Mouse (Mus musculus) limb, embryonic 13.5 days (tissue): ENCODE results near the gene Rem2. TPM values are rescaled to one million over a fixed set of nuclear protein-coding genes. Genes with fewer than 3 reads are reported as not detected.

ENCODE experiments used
- ATAC-seq: fragments of 200-750 bp; cut with Nextera tagmentation; 2 replicates; pipeline ENCODE4 v1.8.0; 2017; ENCODE audit warnings: low read depth, moderate number of reproducible peaks, moderate TSS enrichment; ENCODE audit not compliant: low FRiP score
- H3K27ac ChIP-seq: fragments of 300-500 bp; sonication (generic); 2 replicates; pipeline ENCODE4 v1.5.1; 2015; ENCODE audit warnings: inconsistent platforms, mild to moderate bottlenecking, moderate library complexity
- H3K27me3 ChIP-seq: fragments of 300-500 bp; sonication (generic); 2 replicates; pipeline ENCODE4 v1.6.1; 2015; ENCODE audit warnings: mild to moderate bottlenecking, inconsistent platforms
- H3K36me3 ChIP-seq: fragments of 300-500 bp; sonication (generic); 2 replicates; pipeline ENCODE4 v1.6.1; 2015; ENCODE audit warnings: inconsistent platforms, mild to moderate bottlenecking, moderate library complexity
- H3K4me1 ChIP-seq: fragments of 300-500 bp; sonication (generic); 2 replicates; pipeline ENCODE4 v1.6.1; 2015; ENCODE audit warnings: inconsistent platforms
- H3K4me2 ChIP-seq: fragments of 300-500 bp; sonication (generic); replicated peaks from 2 replicates; pipeline ENCODE4 v1.6.1; 2015; ENCODE audit warnings: inconsistent platforms, mild to moderate bottlenecking, moderate library complexity
- H3K4me3 ChIP-seq: fragments of 300-500 bp; sonication (generic); 2 replicates; pipeline ENCODE4 v1.5.1; 2015; ENCODE audit warnings: moderate library complexity, mild to moderate bottlenecking, inconsistent platforms
- H3K9ac ChIP-seq: fragments of 300-500 bp; sonication (generic); 2 replicates; pipeline ENCODE4 v1.6.1; 2015; ENCODE audit warnings: mild to moderate bottlenecking, inconsistent platforms
- H3K9me3 ChIP-seq: fragments of 300-500 bp; sonication (generic); 2 replicates; pipeline ENCODE4 v1.6.1; 2016; ENCODE audit warnings: inconsistent platforms
- WGBS: fragments of 180-500 bp; shearing (Covaris S2); methylation state at CpG from one replicate; pipeline ENCODE4 v1.1.7; 2015; 5-methylcytosine and 5-hydroxymethylcytosine counted together
- polyA plus RNA-seq: library from polyadenylated mRNA; unstranded; fragments of >200 nt; fragmentation: Nextera tagmentation; extraction: Ambion mirVana; gene quantifications from 2 replicates; pipeline ENCODE4 v1.2.1, GENCODE M21; 2015

Rem2 gene
- polyA plus RNA-seq, 1 experiment from 2014 or later, result 3.2 TPM

DNA sequence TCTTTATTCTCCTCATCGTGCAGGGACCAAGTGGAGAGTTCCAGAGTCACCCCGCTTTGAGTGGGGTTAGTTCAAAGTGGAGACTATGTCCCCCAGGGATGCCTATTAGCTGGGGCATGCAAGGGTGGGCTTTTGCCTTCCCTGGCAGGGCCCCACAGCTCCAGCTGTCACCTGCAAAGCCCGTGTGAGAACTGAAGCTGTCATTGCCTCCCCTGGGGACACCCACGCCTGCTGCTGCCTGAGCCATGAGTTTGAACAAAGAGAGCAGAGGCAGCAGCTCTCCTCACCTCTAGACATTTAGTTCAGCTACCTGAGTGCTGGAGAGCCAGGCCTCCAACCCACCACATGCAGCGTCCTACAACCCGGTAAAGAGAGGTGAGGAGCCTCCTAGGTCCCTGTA lies 4.8 kb downstream of the Rem2 start:
- no peak overlapping the region for H3K4me2 ChIP-seq
- H3K4me1 ChIP-seq, result peaks cover 14% of the 10 kb centered on the region
- no peaks in the 10 kb centered on the region for H3K36me3 ChIP-seq
- H3K9ac ChIP-seq, result no peak overlapping the region
- 61% methylated on average over 6 of the region's 6 CpGs for WGBS
- no peak overlapping the region for H3K4me3 ChIP-seq
- H3K27me3 ChIP-seq, result peaks cover 45% of the 10 kb centered on the region
- no peak overlapping the region for H3K27ac ChIP-seq
- no peaks in the 10 kb centered on the region for H3K9me3 ChIP-seq
- ATAC-seq, result no peak

DNA sequence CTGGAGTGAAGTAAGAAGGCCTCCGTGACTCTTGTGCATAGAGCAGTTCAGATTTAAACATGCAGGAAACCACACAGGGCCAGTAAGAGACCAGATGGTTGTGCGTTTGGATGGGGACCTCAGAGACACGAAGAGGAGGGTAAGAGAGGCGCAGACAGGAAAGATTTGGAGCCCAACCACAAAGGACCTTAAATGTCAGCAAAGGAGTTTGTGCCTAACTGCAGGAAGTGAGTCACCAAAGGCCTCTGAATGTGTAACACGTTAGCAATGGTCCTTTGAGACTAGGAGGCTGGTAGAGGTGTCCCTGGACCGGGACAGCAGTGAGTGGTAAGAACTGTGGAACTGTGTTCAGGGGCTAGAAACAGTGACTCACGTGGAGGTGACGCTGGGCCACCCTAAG lies 5.5 kb downstream of the Rem2 start:
- ATAC-seq, result no peak
- Histone ChIP-seq H3K36me3 (no peaks in the 10 kb centered on the region), H3K27me3 (peaks cover 42% of the 10 kb centered on the region), H3K27ac (no peak overlapping the region), H3K9me3 (no peaks in the 10 kb centered on the region), H3K4me1 (peaks cover 6% of the 10 kb centered on the region), H3K4me3 (no peak overlapping the region), H3K9ac (no peak overlapping the region), H3K4me2 (no peak overlapping the region)
- 77% methylated on average over 8 of the region's 8 CpGs for whole genome bisulfite sequencing

DNA sequence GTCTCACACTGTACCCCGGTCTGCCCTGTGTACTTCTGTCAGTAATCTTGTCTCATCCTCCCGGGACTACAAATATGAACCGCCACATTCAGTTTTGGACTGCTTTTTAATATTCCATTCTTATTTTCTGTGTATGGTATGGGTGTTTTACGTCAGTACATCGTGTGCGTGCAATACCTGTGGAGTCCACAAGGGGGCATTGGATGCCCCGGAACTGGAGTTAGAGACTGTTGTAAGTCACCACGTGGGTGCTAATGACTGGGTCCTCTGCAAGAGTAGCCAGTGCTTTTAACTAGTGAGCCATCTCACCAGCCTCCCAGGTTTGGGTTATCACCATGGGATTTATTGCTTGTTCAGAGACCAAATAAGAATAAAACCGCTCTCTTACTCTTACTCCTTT lies 6.6 kb downstream of the Rem2 start:
- Histone ChIP-seq H3K36me3 (no peaks in the 10 kb centered on the region), H3K9me3 (no peaks in the 10 kb centered on the region), H3K27ac (no peak overlapping the region), H3K4me1 (no peaks in the 10 kb centered on the region), H3K9ac (no peak overlapping the region), H3K27me3 (peaks cover 34% of the 10 kb centered on the region), H3K4me2 (no peak overlapping the region), H3K4me3 (no peak overlapping the region)
- 40% methylated on average over 9 of the region's 9 CpGs for WGBS
- ATAC-seq, result no peak

DNA sequence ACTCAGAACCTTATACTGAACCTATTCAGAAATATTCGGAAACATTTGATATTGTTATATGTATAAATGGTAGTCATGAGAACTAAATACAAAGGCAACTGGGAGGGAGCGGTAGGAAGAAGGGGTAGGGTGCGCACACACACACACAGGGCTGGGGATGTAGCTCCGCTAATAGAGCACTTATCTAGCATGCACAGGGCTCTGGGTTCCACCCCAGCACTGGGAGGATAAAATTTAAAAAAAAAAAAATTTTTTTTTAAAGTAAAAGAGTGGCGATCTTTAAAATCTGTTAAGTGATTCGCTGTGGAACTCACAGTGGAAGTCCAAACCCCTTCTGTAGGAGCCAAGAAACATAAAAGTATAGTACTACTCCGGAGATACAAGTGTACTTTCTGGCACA lies 10.0 kb downstream of the Rem2 start:
- no peak for ATAC-seq
- no peaks in the 10 kb centered on the region for H3K9me3 ChIP-seq
- no peaks in the 10 kb centered on the region for H3K4me1 ChIP-seq
- H3K36me3 ChIP-seq, result no peaks in the 10 kb centered on the region
- no peak overlapping the region for H3K27ac ChIP-seq
- 89% methylated on average over 7 of the region's 7 CpGs for WGBS
- H3K4me3 ChIP-seq, result no peak overlapping the region
- peaks cover under 1% of the 10 kb centered on the region; the same call in 1 of the 2 replicates for H3K27me3 ChIP-seq
- no peak overlapping the region for H3K4me2 ChIP-seq
- H3K9ac ChIP-seq, result no peak overlapping the region

DNA sequence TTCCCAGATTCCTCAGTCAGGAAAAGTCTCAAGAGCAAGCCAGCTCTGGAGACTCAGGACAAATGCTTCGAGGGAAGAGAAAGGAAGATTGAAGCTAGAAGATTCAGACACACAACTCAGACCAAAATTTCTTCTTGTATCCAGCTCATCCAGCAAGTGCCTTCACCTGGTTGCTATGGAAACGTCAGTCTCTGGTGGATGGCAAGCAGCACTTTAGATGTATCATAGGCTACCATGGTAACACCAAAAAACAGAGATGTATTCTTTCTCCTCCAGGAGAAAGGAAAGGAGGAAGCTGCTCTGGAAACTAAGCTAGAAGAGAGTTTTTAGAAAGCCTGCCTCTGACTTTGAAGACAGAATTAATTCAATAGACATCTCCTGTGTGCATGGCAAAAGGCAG lies 11.8 kb downstream of the Rem2 start:
- H3K4me1 ChIP-seq, result no peaks in the 10 kb centered on the region
- H3K9me3 ChIP-seq, result no peaks in the 10 kb centered on the region
- H3K4me2 ChIP-seq, result no peak overlapping the region
- no peak for ATAC-seq
- 73% methylated on average over 2 of the region's 2 CpGs for WGBS
- no peaks in the 10 kb centered on the region for H3K36me3 ChIP-seq
- H3K27me3 ChIP-seq, result no peaks in the 10 kb centered on the region
- no peak overlapping the region for H3K9ac ChIP-seq
- H3K27ac ChIP-seq, result no peak overlapping the region
- no peak overlapping the region for H3K4me3 ChIP-seq

DNA sequence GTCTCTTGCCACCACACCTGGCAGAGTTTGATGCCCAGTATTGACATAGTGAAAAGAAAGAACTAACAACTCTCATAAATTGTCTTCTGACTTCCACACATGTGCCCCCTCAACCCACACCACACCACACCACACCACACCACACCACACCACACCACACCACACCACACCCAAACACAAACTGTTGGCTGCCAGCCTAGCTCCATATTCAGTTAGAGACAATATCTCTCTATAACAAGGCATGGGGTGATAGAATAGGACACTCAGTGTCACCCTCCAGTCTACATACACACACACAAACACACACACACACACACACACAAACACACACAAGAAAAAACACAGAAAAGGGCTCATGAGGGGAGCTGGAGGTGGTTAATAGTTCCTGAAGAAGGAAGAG lies 12.4 kb downstream of the Rem2 start:
- no peaks in the 10 kb centered on the region for H3K27me3 ChIP-seq
- no peak overlapping the region for H3K9ac ChIP-seq
- H3K4me1 ChIP-seq, result no peaks in the 10 kb centered on the region
- H3K4me3 ChIP-seq, result no peak overlapping the region
- H3K27ac ChIP-seq, result no peak overlapping the region
- ATAC-seq, result no peak
- no peaks in the 10 kb centered on the region for H3K9me3 ChIP-seq
- H3K36me3 ChIP-seq, result no peaks in the 10 kb centered on the region
- H3K4me2 ChIP-seq, result no peak overlapping the region

DNA sequence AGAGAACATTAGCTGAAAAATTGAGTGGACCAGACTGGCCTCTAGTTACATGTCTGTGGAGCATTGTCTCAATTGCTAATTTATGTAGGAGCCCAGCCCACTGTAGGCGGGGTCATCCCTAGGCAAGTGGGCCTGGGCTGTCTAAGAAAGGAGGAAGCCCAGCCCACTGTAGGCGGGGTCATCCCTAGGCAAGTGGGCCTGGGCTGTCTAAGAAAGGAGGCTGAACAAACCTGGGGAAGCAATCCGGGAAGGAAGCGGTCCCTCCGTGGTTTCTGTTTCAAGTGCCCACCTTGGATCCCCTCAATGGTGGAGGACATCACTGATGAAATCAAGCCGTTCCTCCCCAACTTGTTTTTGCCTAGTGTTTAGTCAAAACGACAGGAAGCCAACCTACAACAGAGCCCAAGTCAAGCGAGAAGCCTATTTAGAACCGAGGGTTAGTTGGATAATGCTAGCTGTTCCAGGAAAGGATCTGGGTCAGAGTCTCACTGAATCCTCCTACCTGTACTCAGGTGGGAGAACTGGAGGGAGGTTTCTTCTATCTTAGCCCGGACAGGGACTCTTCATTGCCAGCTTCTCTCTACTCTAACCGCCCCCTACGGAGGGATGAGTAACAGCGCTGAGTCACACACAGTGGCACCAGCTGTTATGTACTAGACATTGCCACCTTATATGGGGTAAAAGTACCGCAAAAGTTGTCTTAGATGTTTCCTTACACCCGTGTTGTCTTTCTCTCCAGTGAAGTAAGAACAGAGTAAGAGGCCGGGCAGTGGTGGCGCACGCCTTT lies 16.6 kb downstream of the Rem2 start:
- Histone ChIP-seq H3K9ac (no peak overlapping the region), H3K4me2 (no peak overlapping the region), H3K9me3 (no peaks in the 10 kb centered on the region), H3K36me3 (no peaks in the 10 kb centered on the region), H3K27me3 (no peaks in the 10 kb centered on the region), H3K27ac (no peak overlapping the region), H3K4me1 (no peaks in the 10 kb centered on the region), H3K4me3 (no peak overlapping the region)
- ATAC-seq, result no peak
- 66% methylated on average over 18 of the region's 18 CpGs for WGBS

DNA sequence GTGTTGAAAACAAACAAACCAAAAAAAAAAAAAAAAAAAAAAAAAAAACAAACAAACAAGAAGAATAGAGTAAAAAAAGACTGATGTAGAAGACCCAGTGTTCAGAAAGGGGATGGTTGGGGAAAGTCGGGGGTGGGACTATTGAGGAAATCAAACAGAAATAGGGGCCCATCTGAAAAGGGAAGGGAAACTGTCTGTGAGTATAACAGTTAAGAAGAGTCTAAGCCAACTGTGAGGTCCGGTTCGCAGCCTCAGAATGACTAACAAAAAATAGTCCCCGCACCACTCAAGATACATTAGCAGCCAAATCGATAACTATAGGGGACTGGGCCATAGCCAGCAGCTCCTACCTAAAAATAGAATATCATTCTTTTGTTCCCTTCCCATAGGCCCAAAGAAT lies 17.3 kb downstream of the Rem2 start:
- Histone ChIP-seq H3K4me2 (no peak overlapping the region), H3K4me3 (no peak overlapping the region), H3K27me3 (no peaks in the 10 kb centered on the region), H3K27ac (no peak overlapping the region), H3K9me3 (no peaks in the 10 kb centered on the region), H3K4me1 (no peaks in the 10 kb centered on the region), H3K9ac (no peak overlapping the region), H3K36me3 (no peaks in the 10 kb centered on the region)
- no peak for ATAC-seq
- WGBS, result 96% methylated on average over 5 of the region's 5 CpGs

DNA sequence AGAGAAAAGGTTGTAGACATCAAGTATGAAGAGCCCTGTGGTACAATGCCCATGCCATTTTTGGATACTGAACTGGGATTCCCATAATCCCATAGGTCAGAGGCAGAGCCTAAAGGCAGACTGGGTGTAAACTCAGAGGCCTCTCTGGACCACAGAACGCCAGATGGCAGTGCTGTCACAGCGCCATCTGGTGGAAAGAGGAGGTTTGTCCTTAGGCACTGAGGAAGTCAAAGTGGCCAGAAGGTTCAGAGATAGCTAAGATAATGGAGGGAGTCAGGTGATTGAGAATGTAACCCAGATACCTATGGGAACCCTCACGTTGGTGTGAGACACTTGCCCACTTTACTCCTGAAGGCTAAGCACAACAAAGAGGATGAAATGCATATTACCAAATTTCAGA lies 18.3 kb downstream of the Rem2 start:
- H3K9me3 ChIP-seq, result no peaks in the 10 kb centered on the region
- no peak overlapping the region for H3K27ac ChIP-seq
- 0% methylated on average over 3 of the region's 3 CpGs for WGBS
- H3K4me3 ChIP-seq, result no peak overlapping the region
- H3K36me3 ChIP-seq, result no peaks in the 10 kb centered on the region
- no peaks in the 10 kb centered on the region for H3K4me1 ChIP-seq
- H3K4me2 ChIP-seq, result no peak overlapping the region
- ATAC-seq, result no peak
- no peaks in the 10 kb centered on the region for H3K27me3 ChIP-seq
- H3K9ac ChIP-seq, result no peak overlapping the region

DNA sequence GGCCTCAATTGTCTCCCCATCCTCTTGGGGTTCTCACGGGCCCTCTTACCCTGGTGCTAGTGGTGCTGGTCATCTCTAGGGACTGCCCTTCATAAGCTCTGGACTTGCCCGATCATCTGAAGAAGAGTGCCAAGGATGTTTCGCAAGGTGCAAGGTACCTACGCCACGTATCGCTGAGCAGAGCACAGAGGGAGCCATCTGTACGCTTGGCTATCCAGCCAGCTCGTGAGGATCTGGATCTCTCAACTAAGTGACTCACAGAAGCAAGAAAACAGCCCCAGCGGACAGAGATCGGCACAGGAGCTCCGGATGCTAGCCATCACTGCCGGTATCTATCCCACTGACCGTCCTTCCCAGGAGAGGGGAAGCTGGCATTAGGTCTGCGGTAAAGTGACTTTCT lies 20.8 kb downstream of the Rem2 start:
- Histone ChIP-seq H3K4me3 (no peak overlapping the region), H3K27ac (no peak overlapping the region), H3K9me3 (no peaks in the 10 kb centered on the region), H3K4me1 (no peaks in the 10 kb centered on the region), H3K9ac (no peak overlapping the region), H3K27me3 (no peaks in the 10 kb centered on the region), H3K36me3 (no peaks in the 10 kb centered on the region), H3K4me2 (no peak overlapping the region)
- ATAC-seq, result no peak
- WGBS, result 87% methylated on average over 14 of the region's 14 CpGs

DNA sequence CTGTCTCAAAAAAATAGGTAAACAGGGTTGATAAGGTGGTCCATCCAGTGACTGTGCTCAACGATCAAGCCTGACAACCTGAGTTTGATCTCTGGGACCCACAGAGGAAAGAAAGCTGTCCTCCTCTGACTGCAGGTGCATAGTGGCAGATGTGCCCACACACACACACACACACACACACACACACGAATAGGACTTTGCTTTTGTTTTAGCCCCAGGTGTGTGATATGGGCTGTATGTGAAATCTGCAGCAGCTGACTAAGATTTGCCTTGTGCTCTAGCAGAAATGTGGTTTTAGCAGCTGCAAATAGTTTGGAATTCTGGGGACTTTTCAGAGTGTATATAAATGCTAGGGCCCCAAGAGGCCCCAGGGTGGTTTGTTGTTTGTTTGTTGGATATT lies 23.4 kb downstream of the Rem2 start:
- no peaks in the 10 kb centered on the region for H3K36me3 ChIP-seq
- no peak overlapping the region for H3K4me2 ChIP-seq
- H3K9me3 ChIP-seq, result 0 out of 2 replicates have a peak, but pooled peaks cover under 1% of the 10 kb centered on the region
- no peaks in the 10 kb centered on the region for H3K4me1 ChIP-seq
- H3K27ac ChIP-seq, result no peak overlapping the region
- no peak overlapping the region for H3K4me3 ChIP-seq
- no peak overlapping the region for H3K9ac ChIP-seq
- WGBS, result 85% methylated on average over 2 of the region's 2 CpGs
- no peak for ATAC-seq
- no peaks in the 10 kb centered on the region for H3K27me3 ChIP-seq

DNA sequence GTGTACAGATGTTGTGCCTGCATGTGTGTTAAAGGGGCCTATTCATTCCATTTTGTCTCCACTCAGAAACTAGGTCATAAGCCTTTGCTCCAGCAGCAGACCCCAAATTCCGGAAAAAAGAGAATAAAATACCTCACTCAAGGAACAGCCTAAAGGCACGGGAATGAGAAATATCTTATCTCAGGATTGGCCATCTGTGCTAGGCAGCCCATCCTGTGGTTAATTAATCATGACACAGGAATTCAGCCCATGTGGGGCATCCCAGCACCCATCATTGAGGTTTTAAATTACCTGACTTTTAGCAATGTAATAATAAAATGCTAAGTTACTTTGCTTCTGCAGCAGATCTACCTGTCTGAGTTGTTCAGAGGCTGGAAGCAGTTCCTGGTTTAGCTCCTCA lies 25.5 kb downstream of the Rem2 start:
- Histone ChIP-seq H3K9me3 (0 out of 2 replicates have a peak, but pooled peaks cover 3% of the 10 kb centered on the region), H3K4me1 (no peaks in the 10 kb centered on the region), H3K9ac (no peak overlapping the region), H3K36me3 (peaks cover 7% of the 10 kb centered on the region; the same call in 1 of the 2 replicates), H3K4me2 (no peak overlapping the region), H3K27me3 (no peaks in the 10 kb centered on the region), H3K4me3 (no peak overlapping the region), H3K27ac (no peak overlapping the region)
- 65% methylated on average over 2 of the region's 2 CpGs for WGBS
- ATAC-seq, result no peak

DNA sequence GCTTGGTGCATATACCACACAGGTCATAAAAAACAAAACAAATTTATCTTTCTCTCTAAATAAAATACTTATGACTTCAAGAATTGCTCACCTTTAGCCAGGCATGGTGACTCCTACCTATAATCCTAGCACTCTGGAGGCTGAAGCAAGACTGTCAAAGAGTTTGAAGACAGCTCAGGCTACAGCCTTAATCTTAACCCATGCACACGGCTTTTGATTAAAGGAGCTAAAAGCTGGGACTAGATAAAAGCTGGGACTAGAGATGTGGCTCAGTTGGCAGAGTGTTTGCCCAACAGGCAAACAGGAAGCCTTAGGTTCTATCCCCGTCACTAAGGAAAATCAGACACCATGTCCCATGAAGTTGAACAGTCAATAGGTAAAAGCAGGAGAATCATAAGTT lies 27.2 kb downstream of the Rem2 start:
- Histone ChIP-seq H3K36me3 (peaks cover 24% of the 10 kb centered on the region), H3K4me2 (no peak overlapping the region), H3K27ac (no peak overlapping the region), H3K4me3 (no peak overlapping the region), H3K9ac (no peak overlapping the region), H3K9me3 (0 out of 2 replicates have a peak, but pooled peaks cover 3% of the 10 kb centered on the region), H3K27me3 (no peaks in the 10 kb centered on the region), H3K4me1 (no peaks in the 10 kb centered on the region)
- ATAC-seq, result no peak
- WGBS, result 76% methylated on average over 2 of the region's 2 CpGs
